Mouse (Mus musculus): ENCODE measurements around the gene Acp4.
"Not testable (repeated sequence)": the region's sequence is repeated elsewhere in the genome, so short reads cannot be mapped to it uniquely, and the experiment has no call there.

Gene Acp4

GRCm38 (mm10) chr7:44257278-44257677 is at the start of gene Acp4:
Gene Acp4 (minus strand): TSS chr7:44257378.
- no peaks in the 10 kb centered on the region for H3K9me3 ChIP-seq (ENCODE audit: low read length)
- peaks cover 10% of the 10 kb centered on the region; the same call in 1 of the 2 replicates for H3K27me3 ChIP-seq (ENCODE audit: insufficient read depth, low read length)
- peaks cover 48% of the 10 kb centered on the region for H3K4me1 ChIP-seq (replicated peaks; ENCODE audit: low read depth, low read length)
- H3K4me3 ChIP-seq (replicated peaks; ENCODE audit: low read length) = no peak within 1 kb of the TSS
- no peak for TF ChIP-seq NANOG (IDR thresholded peaks at IDR 0.05; ENCODE audit: borderline replicate concordance, low read length)
- TF ChIP-seq POU5F1 (IDR thresholded peaks at IDR 0.05; ENCODE audit: borderline replicate concordance, low read length) = no peak
- TF ChIP-seq CTCF (conservative IDR thresholded peaks at IDR 0.05; ENCODE audit: low read length) = no peak
- peaks cover 18% of the 10 kb centered on the region for H3K36me3 ChIP-seq (ENCODE audit: insufficient read depth, low read length)

GRCm38 (mm10) chr7:44306516-44307240 is 49.5 kb upstream of the Acp4 start, which contains the start of gene Clec11a:
Gene Clec11a (minus strand): TSS chr7:44306902.
- TF ChIP-seq CTCF (conservative IDR thresholded peaks at IDR 0.05; ENCODE audit: low read length) (no peak), POU5F1 (IDR thresholded peaks at IDR 0.05; ENCODE audit: borderline replicate concordance, low read length) (no peak), NANOG (IDR thresholded peaks at IDR 0.05; ENCODE audit: borderline replicate concordance, low read length) (no peak)
- Histone ChIP-seq H3K9me3 (ENCODE audit: low read length) (no peaks in the 10 kb centered on the region), H3K36me3 (ENCODE audit: insufficient read depth, low read length) (no peaks in the 10 kb centered on the region), H3K4me1 (replicated peaks; ENCODE audit: low read depth, low read length) (peaks cover 59% of the 10 kb centered on the region), H3K27me3 (ENCODE audit: insufficient read depth, low read length) (peaks cover 53% of the 10 kb centered on the region), H3K4me3 (replicated peaks; ENCODE audit: low read length) (peak within 1 kb of the TSS; percentile 77)

- H3K4me1 ChIP-seq (replicated peaks; ENCODE audit: low read depth, low read length) = peaks cover 59% of the 10 kb centered on the region
- H3K9me3 ChIP-seq (ENCODE audit: low read length) = no peaks in the 10 kb centered on the region
- H3K36me3 ChIP-seq (ENCODE audit: insufficient read depth, low read length) = no peaks in the 10 kb centered on the region
- TF ChIP-seq NANOG (IDR thresholded peaks at IDR 0.05; ENCODE audit: borderline replicate concordance, low read length) = no peak
- no peak for TF ChIP-seq POU5F1 (IDR thresholded peaks at IDR 0.05; ENCODE audit: borderline replicate concordance, low read length)
- TF ChIP-seq CTCF (conservative IDR thresholded peaks at IDR 0.05; ENCODE audit: low read length) = no peak
- peaks cover 44% of the 10 kb centered on the region for H3K27me3 ChIP-seq (ENCODE audit: insufficient read depth, low read length)
- H3K4me3 ChIP-seq (replicated peaks; ENCODE audit: low read length) = peak overlapping the region; percentile 77
Measured at GRCm38 (mm10) chr7:44305686-44306085, 48.5 kb upstream of the Acp4 start.

GRCm38 (mm10) chr7:44304775-44305641 is 47.8 kb upstream of the Acp4 start:
- Histone ChIP-seq H3K4me3 (replicated peaks; ENCODE audit: low read length) (peak overlapping the region; percentile 95), H3K27me3 (ENCODE audit: insufficient read depth, low read length) (peaks cover 38% of the 10 kb centered on the region), H3K9me3 (ENCODE audit: low read length) (no peaks in the 10 kb centered on the region), H3K4me1 (replicated peaks; ENCODE audit: low read depth, low read length) (peaks cover 59% of the 10 kb centered on the region), H3K36me3 (ENCODE audit: insufficient read depth, low read length) (no peaks in the 10 kb centered on the region)
- TF ChIP-seq POU5F1 (IDR thresholded peaks at IDR 0.05; ENCODE audit: borderline replicate concordance, low read length) (no peak), NANOG (IDR thresholded peaks at IDR 0.05; ENCODE audit: borderline replicate concordance, low read length) (no peak), CTCF (conservative IDR thresholded peaks at IDR 0.05; ENCODE audit: low read length) (no peak)

GRCm38 (mm10) chr7:44304463-44304774 is 47.2 kb upstream of the Acp4 start:
- no peaks in the 10 kb centered on the region for H3K36me3 ChIP-seq (ENCODE audit: insufficient read depth, low read length)
- peaks cover 33% of the 10 kb centered on the region for H3K27me3 ChIP-seq (ENCODE audit: insufficient read depth, low read length)
- peak overlapping the region; percentile 95 for H3K4me3 ChIP-seq (replicated peaks; ENCODE audit: low read length)
- no peaks in the 10 kb centered on the region for H3K9me3 ChIP-seq (ENCODE audit: low read length)
- H3K4me1 ChIP-seq (replicated peaks; ENCODE audit: low read depth, low read length) = peaks cover 55% of the 10 kb centered on the region
- TF ChIP-seq POU5F1 (IDR thresholded peaks at IDR 0.05; ENCODE audit: borderline replicate concordance, low read length) = no peak
- no peak for TF ChIP-seq NANOG (IDR thresholded peaks at IDR 0.05; ENCODE audit: borderline replicate concordance, low read length)
- TF ChIP-seq CTCF (conservative IDR thresholded peaks at IDR 0.05; ENCODE audit: low read length) = no peak

GRCm38 (mm10) chr7:44303346-44304340 is 46.5 kb upstream of the Acp4 start:
- H3K27me3 ChIP-seq (ENCODE audit: insufficient read depth, low read length) = peaks cover 25% of the 10 kb centered on the region
- H3K36me3 ChIP-seq (ENCODE audit: insufficient read depth, low read length) = no peaks in the 10 kb centered on the region
- TF ChIP-seq CTCF (conservative IDR thresholded peaks at IDR 0.05; ENCODE audit: low read length) (no peak), POU5F1 (IDR thresholded peaks at IDR 0.05; ENCODE audit: borderline replicate concordance, low read length) (no peak), NANOG (IDR thresholded peaks at IDR 0.05; ENCODE audit: borderline replicate concordance, low read length) (no peak)
- H3K9me3 ChIP-seq (ENCODE audit: low read length) = no peaks in the 10 kb centered on the region
- peaks cover 55% of the 10 kb centered on the region for H3K4me1 ChIP-seq (replicated peaks; ENCODE audit: low read depth, low read length)
- peak overlapping the region; percentile 95 for H3K4me3 ChIP-seq (replicated peaks; ENCODE audit: low read length)

GRCm38 (mm10) chr7:44297501-44297900 is 40.3 kb upstream of the Acp4 start:
- not testable (repeated sequence) for H3K27me3 ChIP-seq (ENCODE audit: insufficient read depth, low read length); H3K4me3 ChIP-seq (replicated peaks; ENCODE audit: low read length); H3K36me3 ChIP-seq (ENCODE audit: insufficient read depth, low read length)
- peaks cover 21% of the 10 kb centered on the region for H3K4me1 ChIP-seq (replicated peaks; ENCODE audit: low read depth, low read length)
- H3K9me3 ChIP-seq (ENCODE audit: low read length) = peaks cover 42% of the 10 kb centered on the region

- 0 out of 2 replicates have a peak, but pooled peaks cover 7% of the 10 kb centered on the region for H3K4me1 ChIP-seq (replicated peaks; ENCODE audit: low read depth, low read length)
- no peaks in the 10 kb centered on the region for H3K27me3 ChIP-seq (ENCODE audit: insufficient read depth, low read length)
- 0 out of 2 replicates have a peak, but pooled peaks cover 4% of the 10 kb centered on the region for H3K36me3 ChIP-seq (ENCODE audit: insufficient read depth, low read length)
- H3K4me3 ChIP-seq (replicated peaks; ENCODE audit: low read length) = no peak overlapping the region
- peaks cover 53% of the 10 kb centered on the region for H3K9me3 ChIP-seq (ENCODE audit: low read length)
- no peak for TF ChIP-seq NANOG (IDR thresholded peaks at IDR 0.05; ENCODE audit: borderline replicate concordance, low read length)
- no peak for TF ChIP-seq CTCF (conservative IDR thresholded peaks at IDR 0.05; ENCODE audit: low read length)
- TF ChIP-seq POU5F1 (IDR thresholded peaks at IDR 0.05; ENCODE audit: borderline replicate concordance, low read length) = no peak
Measured at GRCm38 (mm10) chr7:44291418-44291817, 34.2 kb upstream of the Acp4 start.
